Mouse (Mus musculus) CD4-positive helper T cell, adult 2 months (primary cell): ENCODE measurements at regions not wholly inside any gene's neighbourhood (a gene's known extent, or its start where the extent isn't known, plus 50 kb on each side); places are given as distances from the start of the nearest gene placed in this dataset.

Source experiments
- DNase-seq: peaks from one replicate; pipeline ENCODE4 v3.0.0-alpha.2; 2012; ENCODE audit warnings: low read depth, missing footprints, low spot score

GRCm38 (mm10) chr15:87360457-87360856 lies 183.6 kb upstream of the Fam19a5 start:
- no peak for DNase-seq

GRCm38 (mm10) chr15:87365712-87366361 lies 178.3 kb upstream of the Fam19a5 start:
- no peak for DNase-seq

GRCm38 (mm10) chr15:87367381-87367780 lies 176.7 kb upstream of the Fam19a5 start:
- DNase-seq, result no peak

GRCm38 (mm10) chr15:87369381-87369780 lies 174.7 kb upstream of the Fam19a5 start:
- DNase-seq, result peak; percentile 3

GRCm38 (mm10) chr15:87369836-87370235 lies 174.3 kb upstream of the Fam19a5 start:
- DNase-seq, result no peak

GRCm38 (mm10) chr15:87370761-87371160 lies 173.3 kb upstream of the Fam19a5 start:
- DNase-seq, result no peak

GRCm38 (mm10) chr15:87374670-87375069 lies 169.4 kb upstream of the Fam19a5 start:
- DNase-seq, result no peak

GRCm38 (mm10) chr15:87375596-87376194 lies 168.4 kb upstream of the Fam19a5 start:
- no peak for DNase-seq

- DNase-seq, result no peak
Observed at GRCm38 (mm10) chr15:87383551-87384265, 160.4 kb upstream of the Fam19a5 start.

- no peak for DNase-seq
Observed at GRCm38 (mm10) chr15:87384279-87385066, 159.6 kb upstream of the Fam19a5 start.

- no peak for DNase-seq
Observed at GRCm38 (mm10) chr15:87386513-87386983, 157.6 kb upstream of the Fam19a5 start.

GRCm38 (mm10) chr15:87391395-87391794 lies 152.7 kb upstream of the Fam19a5 start:
- no peak for DNase-seq

- no peak for DNase-seq
Observed at GRCm38 (mm10) chr15:87398396-87398795, 145.7 kb upstream of the Fam19a5 start.

GRCm38 (mm10) chr15:87405689-87406088 lies 138.4 kb upstream of the Fam19a5 start:
- DNase-seq, result no peak

- DNase-seq, result no peak
Observed at GRCm38 (mm10) chr15:87411978-87412377, 132.1 kb upstream of the Fam19a5 start.

- no peak for DNase-seq
Observed at GRCm38 (mm10) chr15:87415996-87416395, 128.1 kb upstream of the Fam19a5 start.

- no peak for DNase-seq
Observed at GRCm38 (mm10) chr15:87421743-87422142, 122.4 kb upstream of the Fam19a5 start.

GRCm38 (mm10) chr15:87433306-87433705 lies 110.8 kb upstream of the Fam19a5 start:
- no peak for DNase-seq

- no peak for DNase-seq
Observed at GRCm38 (mm10) chr15:87433901-87434300, 110.2 kb upstream of the Fam19a5 start.

GRCm38 (mm10) chr15:87435566-87435965 lies 108.5 kb upstream of the Fam19a5 start:
- DNase-seq, result no peak

- DNase-seq, result no peak
Observed at GRCm38 (mm10) chr15:87437611-87438010, 106.5 kb upstream of the Fam19a5 start.

- DNase-seq, result no peak
Observed at GRCm38 (mm10) chr15:87458932-87459331, 85.2 kb upstream of the Fam19a5 start.
